Mouse (Mus musculus) liver, embryonic 14.5 days (tissue): ENCODE measurements around the gene Zc3h6. TPM values are rescaled to one million over a fixed set of nuclear protein-coding genes. Genes with fewer than 3 reads are reported as not detected.

Experiments
- ATAC-seq: fragments of 200-750 bp; cut with Nextera tagmentation; 2 replicates; pipeline ENCODE4 v1.8.0; 2017; ENCODE audit warnings: moderate number of reproducible peaks, mild to moderate bottlenecking, moderate library complexity; ENCODE audit not compliant: insufficient read depth
- DNase-seq, 3 experiments: peaks; one replicate each; pipeline ENCODE4 v3.0.0-alpha.2; 2012 to 2013; ENCODE audit warnings: low read depth in 3 of 3, low spot score in 3 of 3
- H3K27ac ChIP-seq: fragments of 300-500 bp; sonication (generic); 2 replicates; pipeline ENCODE4 v1.5.1; 2014; ENCODE audit warnings: moderate library complexity, mild to moderate bottlenecking, control low read depth, inconsistent platforms
- H3K27me3 ChIP-seq: fragments of 300-500 bp; sonication (generic); 2 replicates; pipeline ENCODE4 v1.6.1; 2014; ENCODE audit warnings: mild to moderate bottlenecking, low read length, moderate library complexity; ENCODE audit not compliant: control insufficient read depth, insufficient read depth
- H3K36me3 ChIP-seq: fragments of 300-500 bp; sonication (generic); replicated peaks from 2 replicates; pipeline ENCODE4 v1.6.1; 2014; ENCODE audit warnings: low read depth; ENCODE audit not compliant: control insufficient read depth, insufficient read depth
- H3K4me1 ChIP-seq, 2 experiments: fragments of 200-500 bp in 1 of 2; fragments of 300-500 bp in 1 of 2; sonication (generic) in 1 of 2; replicated peaks; 2 replicates each; pipeline ENCODE4 v1.6.1; 2012 to 2014; ENCODE audit warnings: antibody characterized with exemption in 1 of 2, inconsistent platforms in 1 of 2, low read length in 1 of 2; ENCODE audit not compliant: control insufficient read depth in 2 of 2, insufficient read depth in 2 of 2
- H3K4me2 ChIP-seq: fragments of 300-500 bp; sonication (generic); 2 replicates; pipeline ENCODE4 v1.6.1; 2014; ENCODE audit warnings: low read depth, mild to moderate bottlenecking, control low read depth, moderate library complexity
- H3K4me3 ChIP-seq, 2 experiments: fragments of 200-500 bp in 1 of 2; fragments of 300-500 bp in 1 of 2; sonication (generic) in 1 of 2; 2 replicates each; pipeline ENCODE4 v1.5.1; 2012 to 2014; ENCODE audit warnings: low read depth in 2 of 2, low read length in 2 of 2, mild to moderate bottlenecking in 2 of 2, control low read depth in 1 of 2, inconsistent platforms in 1 of 2, moderate library complexity in 1 of 2; ENCODE audit not compliant: insufficient read depth in 1 of 2
- H3K9ac ChIP-seq: fragments of 300-500 bp; sonication (generic); replicated peaks from 2 replicates; pipeline ENCODE4 v1.6.1; 2014; ENCODE audit warnings: mild to moderate bottlenecking, control low read depth, moderate library complexity
- H3K9me3 ChIP-seq: fragments of 300-500 bp; sonication (generic); 2 replicates; pipeline ENCODE4 v1.6.1; 2016; ENCODE audit warnings: low read length, mixed read lengths; ENCODE audit not compliant: control insufficient read depth
- CTCF ChIP-seq: IDR thresholded peaks from 2 replicates; pipeline ENCODE4 v1.5.1; 2016; ENCODE audit warnings: antibody characterized with exemption, low read depth, control low read depth
- EP300 ChIP-seq: IDR thresholded peaks from 2 replicates; pipeline ENCODE4 v1.6.1; 2016; ENCODE audit warnings: antibody characterized with exemption, low read depth
- WGBS: fragments of 180-500 bp; shearing (Covaris S2); extraction: QIAGEN DNeasy Blood & Tissue Kit; methylation state at CpG from one replicate; pipeline ENCODE4 v1.1.7; 2014; ENCODE audit not compliant: insufficient replicate concordance; 5-methylcytosine and 5-hydroxymethylcytosine counted together
- polyA plus RNA-seq, 2 experiments: library from polyadenylated mRNA; depleted of rRNA in 1 of 2; stranded (reverse) in 1 of 2; unstranded in 1 of 2; fragments of >200 nt; fragmentation: Nextera tagmentation in 1 of 2; extraction: Ambion mirVana in 1 of 2; gene quantifications; 2 replicates each; pipeline versions ENCODE4 v1.2.1 to v1.2.3; 2012 to 2014

Gene Zc3h6
- polyA plus RNA-seq, 2 experiments, result 0.56 to 0.75 TPM

GRCm38 (mm10) chr2:129046172-129046845, 79.1 kb downstream of the Zc3h6 start:
- Histone ChIP-seq H3K4me1 (no peaks in the 10 kb centered on the region), H3K36me3 (no peaks in the 10 kb centered on the region), H3K9me3 (no peaks in the 10 kb centered on the region), H3K27ac (no peak overlapping the region), H3K9ac (no peak overlapping the region), H3K27me3 (no peaks in the 10 kb centered on the region), H3K4me2 (no peak overlapping the region), H3K4me3 (no peak overlapping the region)
- DNase-seq, result no peak
- WGBS, result 61% methylated on average over 6 of the region's 6 CpGs
- no peak for ATAC-seq
- no peak for TF ChIP-seq EP300
- no peak for TF ChIP-seq CTCF

GRCm38 (mm10) chr2:129046846-129047196, 79.6 kb downstream of the Zc3h6 start:
- no peak for TF ChIP-seq CTCF
- TF ChIP-seq EP300, result no peak
- H3K9me3 ChIP-seq, result no peaks in the 10 kb centered on the region
- H3K4me3 ChIP-seq, result no peak overlapping the region
- WGBS, result 67% methylated on average over 4 of the region's 4 CpGs
- DNase-seq, result no peak
- H3K9ac ChIP-seq, result no peak overlapping the region
- H3K4me1 ChIP-seq, result no peaks in the 10 kb centered on the region
- no peaks in the 10 kb centered on the region for H3K27me3 ChIP-seq
- ATAC-seq, result no peak
- H3K36me3 ChIP-seq, result no peaks in the 10 kb centered on the region
- H3K4me2 ChIP-seq, result no peak overlapping the region
- no peak overlapping the region for H3K27ac ChIP-seq

GRCm38 (mm10) chr2:129047811-129048210, 80.6 kb downstream of the Zc3h6 start, which contains the start of gene Vinac1:
Gene Vinac1 (minus strand): TSS chr2:129048172.
- Histone ChIP-seq H3K4me2 (no peak within 1 kb of the TSS), H3K27me3 (no peaks in the 10 kb centered on the region), H3K4me3 (no peak within 1 kb of the TSS), H3K27ac (no peak within 1 kb of the TSS), H3K36me3 (no peaks in the 10 kb centered on the region), H3K4me1 (no peaks in the 10 kb centered on the region), H3K9ac (no peak within 1 kb of the TSS), H3K9me3 (no peaks in the 10 kb centered on the region)
- ATAC-seq (no peak), DNase-seq (no peak)
- TF ChIP-seq CTCF, result no peak
- TF ChIP-seq EP300, result no peak
- WGBS, result 66% methylated on average over 8 of the region's 8 CpGs

DNA sequence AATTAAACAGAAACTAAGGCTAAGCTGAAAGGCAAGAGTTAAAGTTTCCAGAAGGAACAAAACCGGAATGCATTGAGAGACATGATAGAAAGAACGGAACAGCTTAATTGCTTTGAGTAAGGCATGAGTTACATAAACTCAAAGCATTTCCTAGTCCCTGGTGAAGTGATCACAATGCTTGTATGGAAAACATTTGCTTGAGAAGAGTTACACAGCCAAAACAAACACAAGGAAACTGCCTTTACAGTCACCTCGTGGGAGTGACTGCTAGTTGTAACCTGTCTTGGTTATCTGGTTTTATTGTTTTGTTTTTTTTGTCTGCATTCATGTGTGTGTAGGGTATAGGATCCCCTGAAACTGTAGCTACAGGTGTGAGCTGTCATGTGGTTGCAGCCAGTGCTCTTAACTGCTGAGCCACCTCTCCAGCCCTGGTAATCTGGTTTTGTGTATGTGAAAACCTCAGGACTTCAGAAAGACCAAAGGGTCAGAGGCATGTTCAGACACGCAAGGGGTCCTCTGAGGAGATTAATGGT, 85.3 kb downstream of the Zc3h6 start:
- no peak for DNase-seq
- Histone ChIP-seq H3K9me3 (no peaks in the 10 kb centered on the region), H3K27me3 (no peaks in the 10 kb centered on the region; the same call in 1 of the 2 replicates), H3K4me1 (peaks cover 2 to 8% of the 10 kb centered on the region in 2 experiments), H3K4me3 (no peak overlapping the region), H3K36me3 (no peaks in the 10 kb centered on the region), H3K4me2 (no peak overlapping the region), H3K9ac (no peak overlapping the region), H3K27ac (no peak overlapping the region)
- no peak for TF ChIP-seq EP300
- TF ChIP-seq CTCF, result no peak
- no peak for ATAC-seq
- WGBS, result 55% methylated on average over 4 of the region's 4 CpGs

DNA sequence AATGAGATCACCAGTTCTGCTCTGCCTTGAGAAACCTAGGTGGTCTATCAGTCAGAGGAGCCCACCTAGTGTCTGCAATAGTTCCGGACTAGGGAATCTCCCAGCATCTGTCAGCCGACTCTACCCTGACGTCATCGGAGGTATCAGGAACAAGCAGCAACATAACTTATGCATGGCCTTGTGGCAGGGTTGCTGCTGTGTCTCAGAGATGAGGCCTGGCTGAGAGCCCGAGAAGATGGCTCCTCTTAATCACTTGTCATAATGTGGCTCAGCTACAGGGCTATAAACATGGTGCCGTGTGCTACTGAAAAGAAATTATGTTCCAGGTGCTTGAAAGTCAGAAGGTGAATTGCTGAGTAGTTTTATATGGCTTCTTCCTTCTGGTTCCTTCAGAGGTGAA, 88.5 kb downstream of the Zc3h6 start:
- no peak for ATAC-seq
- Histone ChIP-seq H3K4me2 (no peak overlapping the region), H3K9ac (no peak overlapping the region), H3K4me3 (no peak overlapping the region), H3K27me3 (no peaks in the 10 kb centered on the region; the same call in 1 of the 2 replicates), H3K4me1 (peaks cover 14 to 19% of the 10 kb centered on the region in 2 experiments), H3K36me3 (no peaks in the 10 kb centered on the region), H3K27ac (no peak overlapping the region), H3K9me3 (no peaks in the 10 kb centered on the region)
- WGBS, result 68% methylated on average over 6 of the region's 6 CpGs
- TF ChIP-seq EP300, result no peak
- no peak for TF ChIP-seq CTCF
- DNase-seq, result no peak
